Mouse (Mus musculus) liver, embryonic 12.5 days (tissue): ENCODE results near the gene Fam229b. TPM values are rescaled to one million over a fixed set of nuclear protein-coding genes. Genes with fewer than 3 reads are reported as not detected.

Source experiments
- ATAC-seq: fragments of 200-750 bp; cut with Nextera tagmentation; 2 replicates; pipeline ENCODE4 v1.8.0; 2017; ENCODE audit warnings: moderate number of reproducible peaks, mild to moderate bottlenecking, moderate library complexity
- H3K27ac ChIP-seq: fragments of 300-500 bp; sonication (generic); 2 replicates; pipeline ENCODE4 v1.5.1; 2016; ENCODE audit warnings: mild to moderate bottlenecking
- H3K27me3 ChIP-seq: fragments of 300-500 bp; sonication (generic); replicated peaks from 2 replicates; pipeline ENCODE4 v1.6.1; 2016; ENCODE audit warnings: mild to moderate bottlenecking, moderate library complexity
- H3K36me3 ChIP-seq: fragments of 300-500 bp; sonication (generic); 2 replicates; pipeline ENCODE4 v1.6.1; 2016; ENCODE audit warnings: mild to moderate bottlenecking, moderate library complexity
- H3K4me1 ChIP-seq: fragments of 300-500 bp; sonication (generic); 2 replicates; pipeline ENCODE4 v1.6.1; 2016
- H3K4me2 ChIP-seq: fragments of 300-500 bp; sonication (generic); 2 replicates; pipeline ENCODE4 v1.6.1; 2016; ENCODE audit warnings: mild to moderate bottlenecking, moderate library complexity
- H3K4me3 ChIP-seq: fragments of 300-500 bp; sonication (generic); 2 replicates; pipeline ENCODE4 v1.5.1; 2016; ENCODE audit warnings: mild to moderate bottlenecking, moderate library complexity
- H3K9ac ChIP-seq: fragments of 300-500 bp; sonication (generic); 2 replicates; pipeline ENCODE4 v1.6.1; 2016; ENCODE audit warnings: mild to moderate bottlenecking, moderate library complexity
- H3K9me3 ChIP-seq: fragments of 300-500 bp; sonication (generic); replicated peaks from 2 replicates; pipeline ENCODE4 v1.6.1; 2016; ENCODE audit warnings: mild to moderate bottlenecking, moderate library complexity
- WGBS: fragments of 180-500 bp; shearing (Covaris S2); methylation state at CpG from one replicate; pipeline ENCODE4 v1.1.7; 2016; ENCODE audit not compliant: insufficient replicate concordance; 5-methylcytosine and 5-hydroxymethylcytosine counted together
- polyA plus RNA-seq: library from polyadenylated mRNA; unstranded; fragments of >200 nt; fragmentation: Nextera tagmentation; extraction: Ambion mirVana; gene quantifications from 2 replicates; pipeline ENCODE4 v1.2.1, GENCODE M21; 2016

Gene Fam229b
- polyA plus RNA-seq, 1 experiment from 2014 or later: 1.9 TPM

DNA sequence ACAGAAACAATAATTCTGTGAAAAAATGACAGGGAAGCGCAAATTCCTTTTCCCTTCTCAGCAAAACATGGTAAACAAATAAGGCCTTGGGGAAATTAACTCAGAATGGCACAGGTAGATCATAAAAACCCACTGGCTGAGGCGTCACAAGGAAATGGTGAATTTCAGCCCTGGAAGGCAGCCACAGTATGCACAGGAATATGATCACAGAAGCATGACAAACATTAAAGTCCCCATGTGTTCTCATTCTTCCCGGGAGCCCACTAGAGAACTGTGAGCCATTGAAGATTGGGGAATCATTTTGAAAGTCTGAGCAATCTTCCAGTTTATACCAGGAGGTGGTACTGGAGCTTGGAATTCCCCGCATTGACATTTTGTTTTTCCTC, 24.2 kb downstream of the Fam229b start:
- H3K36me3 ChIP-seq: no peaks in the 10 kb centered on the region
- no peak for ATAC-seq
- no peaks in the 10 kb centered on the region for H3K27me3 ChIP-seq
- no peak overlapping the region for H3K9ac ChIP-seq
- no peak overlapping the region for H3K4me2 ChIP-seq
- H3K4me3 ChIP-seq: no peak overlapping the region
- no peak overlapping the region for H3K27ac ChIP-seq
- 59% methylated on average over 4 of the region's 4 CpGs for WGBS
- no peaks in the 10 kb centered on the region for H3K9me3 ChIP-seq
- H3K4me1 ChIP-seq: no peaks in the 10 kb centered on the region

DNA sequence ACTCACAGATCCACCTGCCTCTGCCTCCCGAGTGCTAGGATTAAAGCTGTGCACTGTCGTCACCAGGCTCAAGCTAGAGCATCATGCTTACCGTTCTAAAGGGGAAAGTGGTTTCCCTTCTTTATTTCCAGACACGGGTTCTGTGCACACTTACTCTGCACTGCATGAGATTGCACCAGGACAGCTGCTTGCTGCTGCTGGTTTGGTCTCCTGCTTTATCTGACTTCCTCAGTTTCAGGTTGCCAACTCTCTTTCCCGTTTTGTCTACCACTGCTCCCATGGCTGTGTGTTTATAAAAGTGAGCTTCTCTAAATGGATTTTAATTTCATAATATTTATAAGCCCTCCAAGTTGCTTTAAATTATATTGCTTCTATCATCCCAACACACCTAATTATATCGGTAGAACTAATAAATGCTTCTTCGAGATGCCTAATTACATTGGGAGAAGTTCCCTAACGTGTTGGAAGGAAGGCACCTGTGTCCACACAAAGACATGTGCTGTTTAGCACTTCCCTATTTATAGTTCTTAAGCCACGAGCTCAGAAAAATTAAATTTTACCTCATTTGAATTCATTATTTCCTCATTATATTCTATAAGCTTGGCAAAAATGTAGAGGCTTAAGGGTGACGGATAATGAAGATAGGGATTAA, 24.8 kb downstream of the Fam229b start:
- no peaks in the 10 kb centered on the region for H3K9me3 ChIP-seq
- no peak overlapping the region for H3K4me2 ChIP-seq
- ATAC-seq: no peak
- no peaks in the 10 kb centered on the region for H3K4me1 ChIP-seq
- H3K9ac ChIP-seq: no peak overlapping the region
- H3K36me3 ChIP-seq: no peaks in the 10 kb centered on the region
- WGBS: 38% methylated on average over 10 of the region's 10 CpGs
- no peak overlapping the region for H3K4me3 ChIP-seq
- H3K27me3 ChIP-seq: no peaks in the 10 kb centered on the region
- H3K27ac ChIP-seq: no peak overlapping the region

DNA sequence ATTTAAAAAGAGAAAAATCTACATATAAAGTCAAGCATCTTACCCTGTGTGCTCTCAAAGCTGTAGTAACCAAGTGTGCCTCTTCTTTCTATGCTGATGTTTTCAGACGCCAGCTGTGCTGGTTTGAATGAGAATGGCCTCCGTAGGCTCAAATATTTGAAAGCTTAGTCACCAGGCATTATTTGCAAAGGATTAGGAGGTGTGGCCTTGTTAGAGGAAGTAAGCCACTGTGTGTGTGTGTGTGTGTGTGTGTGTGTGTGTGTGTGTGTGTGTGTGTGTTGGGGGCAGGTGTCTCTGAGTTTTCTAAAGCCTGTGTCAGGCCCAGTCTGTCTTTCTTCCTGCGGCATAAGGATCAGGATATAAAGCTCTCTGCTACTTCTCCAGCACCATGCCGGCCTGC, 26.8 kb downstream of the Fam229b start:
- WGBS: 69% methylated on average over 4 of the region's 4 CpGs
- Histone ChIP-seq H3K4me2 (no peak overlapping the region), H3K4me3 (no peak overlapping the region), H3K36me3 (no peaks in the 10 kb centered on the region), H3K27ac (no peak overlapping the region), H3K27me3 (no peaks in the 10 kb centered on the region), H3K4me1 (no peaks in the 10 kb centered on the region), H3K9me3 (no peaks in the 10 kb centered on the region), H3K9ac (no peak overlapping the region)
- no peak for ATAC-seq

DNA sequence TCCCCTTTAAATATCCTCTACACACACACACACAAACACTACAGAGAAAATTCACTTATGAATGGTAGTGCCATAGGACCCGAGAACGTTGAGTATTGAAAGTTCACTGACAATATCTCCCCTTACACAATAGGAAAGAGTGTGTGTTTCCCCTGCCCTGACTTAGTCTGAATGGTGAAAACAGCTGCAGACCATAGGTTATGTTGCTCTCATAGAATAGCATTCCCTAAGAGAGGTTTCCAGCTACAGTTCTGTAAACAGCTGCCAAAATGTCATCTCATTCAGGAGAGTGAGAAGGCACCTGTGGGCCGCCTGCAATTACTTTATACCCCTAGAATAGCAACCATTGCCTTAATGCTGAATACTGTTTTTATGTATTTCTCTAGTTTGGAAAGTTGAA, 27.3 kb downstream of the Fam229b start:
- no peaks in the 10 kb centered on the region for H3K27me3 ChIP-seq
- H3K4me1 ChIP-seq: no peaks in the 10 kb centered on the region
- H3K36me3 ChIP-seq: no peaks in the 10 kb centered on the region
- H3K27ac ChIP-seq: no peak overlapping the region
- H3K9me3 ChIP-seq: no peaks in the 10 kb centered on the region
- WGBS: 59% methylated on average over 3 of the region's 3 CpGs
- ATAC-seq: no peak
- H3K4me2 ChIP-seq: no peak overlapping the region
- H3K9ac ChIP-seq: no peak overlapping the region
- H3K4me3 ChIP-seq: no peak overlapping the region

DNA sequence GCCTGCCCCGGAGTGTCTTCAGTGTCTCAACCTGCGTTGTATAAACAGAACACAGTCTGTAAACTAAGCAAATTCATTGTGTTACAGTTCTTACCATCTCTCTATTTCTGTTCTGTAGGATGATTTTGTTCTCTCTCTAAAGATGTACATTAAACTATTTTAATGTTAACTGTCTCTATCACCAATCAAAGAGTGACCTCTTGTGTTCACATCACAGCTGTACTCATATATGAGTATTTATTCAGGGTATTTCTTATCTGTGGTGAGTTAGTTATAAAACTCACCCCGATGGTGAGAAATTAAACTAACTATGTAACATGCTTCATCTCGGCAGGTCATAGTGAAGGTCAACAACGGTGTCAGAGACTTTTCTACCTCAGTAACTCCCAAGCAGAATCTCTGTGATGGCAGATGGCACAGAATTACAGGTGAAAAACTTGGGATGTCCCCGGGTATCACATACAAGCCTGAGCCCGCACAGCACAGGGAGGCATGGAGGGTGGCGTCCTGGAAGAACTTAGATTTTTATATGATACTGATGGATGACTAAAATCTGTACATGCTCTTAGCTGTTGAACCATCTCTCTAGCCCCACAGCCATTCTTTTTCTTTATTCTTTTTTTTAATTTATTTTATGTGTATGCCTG, 28.8 kb downstream of the Fam229b start:
- H3K27me3 ChIP-seq: no peaks in the 10 kb centered on the region
- no peaks in the 10 kb centered on the region for H3K4me1 ChIP-seq
- WGBS: 73% methylated on average over 8 of the region's 8 CpGs
- no peak overlapping the region for H3K27ac ChIP-seq
- no peak for ATAC-seq
- H3K9me3 ChIP-seq: no peaks in the 10 kb centered on the region
- no peak overlapping the region for H3K4me3 ChIP-seq
- H3K4me2 ChIP-seq: no peak overlapping the region
- H3K9ac ChIP-seq: no peak overlapping the region
- no peaks in the 10 kb centered on the region for H3K36me3 ChIP-seq

DNA sequence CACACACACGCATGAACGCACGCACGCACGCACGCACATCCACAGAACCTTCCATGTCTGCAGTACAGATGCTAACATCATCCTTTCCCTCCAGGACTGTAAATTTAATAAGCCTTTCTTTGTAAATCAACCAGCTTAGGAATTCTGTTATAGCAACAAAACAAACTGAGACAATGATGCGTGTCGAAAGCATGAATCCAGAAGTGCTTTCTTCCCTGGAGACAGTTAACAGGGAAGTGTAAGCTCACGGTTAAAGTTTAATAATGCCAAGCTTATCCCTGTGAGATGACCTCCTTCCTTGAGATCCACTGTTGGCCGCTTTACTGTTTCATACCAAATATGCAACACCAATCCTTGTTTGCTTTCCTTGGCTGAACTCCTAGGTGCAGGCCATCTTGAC, 35.0 kb downstream of the Fam229b start:
- 92% methylated on average over 10 of the region's 10 CpGs for WGBS
- no peak for ATAC-seq
- no peak overlapping the region for H3K4me3 ChIP-seq
- H3K27ac ChIP-seq: no peak overlapping the region
- H3K27me3 ChIP-seq: no peaks in the 10 kb centered on the region
- no peak overlapping the region for H3K4me2 ChIP-seq
- no peaks in the 10 kb centered on the region for H3K4me1 ChIP-seq
- H3K9me3 ChIP-seq: no peaks in the 10 kb centered on the region
- H3K36me3 ChIP-seq: no peaks in the 10 kb centered on the region
- H3K9ac ChIP-seq: no peak overlapping the region

DNA sequence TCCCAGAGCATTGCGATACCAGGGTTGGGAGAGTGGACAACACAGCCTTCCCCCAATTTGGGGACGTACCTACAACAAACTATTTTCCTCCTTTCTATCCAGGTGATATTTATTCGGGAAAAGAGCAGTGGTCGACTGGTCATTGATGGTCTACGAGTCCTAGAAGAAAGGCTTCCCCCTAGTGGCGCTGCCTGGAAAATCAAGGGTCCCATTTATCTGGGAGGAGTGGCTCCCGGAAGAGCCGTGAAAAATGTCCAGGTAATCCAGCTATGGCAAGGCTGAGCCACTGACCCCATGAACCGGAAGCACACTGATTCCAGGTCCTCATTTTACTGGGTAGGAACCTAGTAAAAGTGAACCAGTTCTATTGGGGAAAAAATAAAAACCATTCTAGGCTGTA, 36.7 kb downstream of the Fam229b start:
- Histone ChIP-seq H3K4me2 (no peak overlapping the region), H3K9ac (no peak overlapping the region), H3K4me3 (no peak overlapping the region), H3K27me3 (no peaks in the 10 kb centered on the region), H3K36me3 (no peaks in the 10 kb centered on the region), H3K4me1 (no peaks in the 10 kb centered on the region), H3K9me3 (no peaks in the 10 kb centered on the region), H3K27ac (no peak overlapping the region)
- WGBS: 73% methylated on average over 9 of the region's 9 CpGs
- no peak for ATAC-seq

DNA sequence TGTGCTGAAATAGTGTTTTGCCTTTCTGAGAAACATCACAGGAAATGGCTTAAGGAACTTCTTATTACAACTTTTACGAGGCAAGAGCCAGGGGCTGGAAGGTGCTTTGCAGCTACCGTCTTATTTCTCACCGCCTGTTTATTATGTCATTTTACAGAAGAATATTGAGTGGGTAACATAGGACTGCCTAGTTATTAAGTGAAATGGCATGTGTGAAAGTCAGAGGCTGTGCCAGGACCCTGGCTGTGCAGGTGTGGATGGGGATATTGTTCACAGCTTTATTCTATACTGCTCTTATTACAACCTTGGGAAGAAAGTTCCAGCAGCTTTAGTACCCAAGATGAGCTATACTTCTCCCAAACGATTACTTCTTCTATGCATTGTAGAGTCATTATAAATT, 61.7 kb downstream of the Fam229b start:
- ATAC-seq: no peak
- WGBS: 75% methylated on average over 4 of the region's 4 CpGs
- H3K36me3 ChIP-seq: no peaks in the 10 kb centered on the region
- H3K9me3 ChIP-seq: no peaks in the 10 kb centered on the region
- no peaks in the 10 kb centered on the region for H3K4me1 ChIP-seq
- H3K27ac ChIP-seq: no peak overlapping the region
- H3K4me3 ChIP-seq: no peak overlapping the region
- H3K27me3 ChIP-seq: no peaks in the 10 kb centered on the region
- H3K4me2 ChIP-seq: no peak overlapping the region
- no peak overlapping the region for H3K9ac ChIP-seq

Other genes with a start within 250 kb of the Fam229b start
- 2.8 and 3.2 TPM in 2 replicates for gene Lama4, start 168.4 kb downstream of the Fam229b start, polyA plus RNA-seq
- 8.6 and 9.0 TPM in 2 replicates for gene Tube1, start 62 bp upstream of the Fam229b start, polyA plus RNA-seq
- not detected in 2 replicates for gene Ccn6, start 29.9 kb upstream of the Fam229b start, polyA plus RNA-seq
- gene Fyn, start 234.9 kb upstream of the Fam229b start, polyA plus RNA-seq: 15.1 and 15.7 TPM in 2 replicates